Mouse (Mus musculus) liver (tissue): ENCODE measurements at regions not wholly inside any gene's neighbourhood (a gene's known extent, or its start where the extent isn't known, plus 50 kb on each side); places are given as distances from the start of the nearest gene placed in this dataset.

Source experiments
- DNase-seq: peaks from one replicate; pipeline ENCODE4 v3.0.0-alpha.2; 2020; ENCODE audit warnings: mixed read lengths

GRCm38 (mm10) chr3:131922733-131923132, 162.4 kb upstream of the Dkk2 start:
- no peak for DNase-seq

DNA sequence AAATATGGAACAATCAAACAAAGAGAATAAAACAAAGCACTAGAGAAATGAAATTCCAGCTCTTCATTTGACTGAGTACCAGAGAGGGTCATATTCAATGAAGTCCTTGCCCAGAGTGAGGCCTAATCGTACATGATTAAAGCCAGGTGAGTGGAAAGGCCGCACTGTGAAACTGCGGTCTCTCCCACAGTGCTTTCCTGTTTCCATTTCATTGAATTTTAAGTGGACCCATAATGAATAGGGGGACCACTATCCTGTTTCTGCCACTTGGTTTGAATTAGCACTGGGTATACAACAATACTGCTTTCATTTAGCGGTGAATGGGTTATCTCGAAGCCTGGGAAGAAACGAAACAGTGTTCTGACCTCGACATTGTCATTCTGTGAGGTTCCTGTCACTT, 144.2 kb upstream of the Dkk2 start:
- no peak for DNase-seq

DNA sequence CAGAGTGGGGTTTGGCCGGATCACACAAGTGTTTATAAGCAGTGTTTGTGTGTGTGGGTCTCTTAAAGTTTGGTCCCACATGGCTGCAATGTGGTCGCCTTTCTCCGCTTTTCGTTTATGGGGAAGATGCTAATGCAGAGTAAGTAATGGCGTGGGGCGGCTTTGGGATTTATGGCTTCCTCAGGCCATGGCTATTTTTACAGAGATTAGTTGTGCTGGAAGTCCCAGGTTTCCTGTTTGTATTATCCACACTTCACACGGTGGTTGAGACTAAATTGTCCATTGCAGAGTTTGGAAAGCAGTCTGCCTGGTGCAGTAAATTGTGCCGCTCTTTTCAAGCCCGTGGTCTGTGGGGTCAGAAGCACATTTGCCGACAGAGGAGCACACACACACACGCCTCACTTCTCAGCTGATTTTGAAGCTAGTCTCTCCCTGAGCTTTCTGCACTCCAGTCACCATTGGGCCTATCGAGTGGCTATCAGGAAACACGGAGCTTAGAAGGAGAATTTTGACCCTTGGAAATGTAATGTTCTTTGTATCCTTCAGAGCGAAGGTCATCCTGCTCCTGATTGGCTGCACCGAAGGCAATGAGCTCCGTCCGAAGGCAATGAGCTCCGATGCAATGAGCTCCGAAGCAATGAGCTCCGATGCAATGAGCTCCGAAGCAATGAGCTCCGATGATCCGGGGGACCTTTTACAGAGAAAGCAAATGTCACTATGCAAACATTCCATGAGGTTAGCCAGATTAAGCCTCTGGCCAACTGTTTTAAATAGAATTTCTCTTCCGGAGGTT, 142.9 kb upstream of the Dkk2 start:
- no peak for DNase-seq

DNA sequence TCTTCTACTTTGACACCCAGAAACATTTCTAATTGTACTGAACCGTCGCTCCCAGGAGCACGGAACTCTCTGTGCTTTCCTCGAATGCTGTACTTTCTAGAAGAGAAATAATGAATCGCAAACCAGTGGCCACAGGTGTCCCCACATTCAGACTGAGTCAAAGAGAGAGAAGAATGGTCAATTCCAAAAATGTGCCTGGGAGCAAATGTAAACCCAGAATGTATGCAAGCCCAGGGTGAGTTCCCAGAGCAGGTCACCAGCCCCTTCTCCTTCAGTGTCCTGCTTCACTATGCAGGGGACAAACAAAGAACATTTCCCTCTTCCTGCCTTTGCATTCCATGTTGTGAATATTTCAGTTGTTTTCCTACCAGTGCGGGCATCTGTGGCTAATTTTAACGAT, 141.7 kb upstream of the Dkk2 start:
- no peak for DNase-seq

- no peak for DNase-seq
Measured at GRCm38 (mm10) chr3:131955771-131956170, 129.3 kb upstream of the Dkk2 start.

DNA sequence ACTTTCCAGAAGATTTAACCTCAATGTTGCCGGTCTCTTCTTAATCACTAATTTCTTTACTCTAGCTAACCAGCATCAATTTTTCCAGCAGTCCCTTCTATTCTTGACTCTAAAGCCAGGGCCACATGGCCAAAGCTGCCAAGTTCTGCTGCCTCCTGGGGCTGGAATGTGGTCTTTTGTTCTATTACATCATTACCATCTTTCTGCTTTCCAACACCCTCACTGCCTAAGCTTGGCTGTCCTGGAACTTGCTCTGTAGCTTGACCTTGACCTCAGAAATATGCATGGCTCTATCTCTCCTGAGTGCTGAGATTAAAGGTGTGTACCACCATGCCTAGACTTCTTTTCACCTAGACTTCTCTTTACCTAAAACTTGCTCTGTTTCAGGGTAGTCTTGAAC, 124.5 kb upstream of the Dkk2 start:
- DNase-seq, result no peak

DNA sequence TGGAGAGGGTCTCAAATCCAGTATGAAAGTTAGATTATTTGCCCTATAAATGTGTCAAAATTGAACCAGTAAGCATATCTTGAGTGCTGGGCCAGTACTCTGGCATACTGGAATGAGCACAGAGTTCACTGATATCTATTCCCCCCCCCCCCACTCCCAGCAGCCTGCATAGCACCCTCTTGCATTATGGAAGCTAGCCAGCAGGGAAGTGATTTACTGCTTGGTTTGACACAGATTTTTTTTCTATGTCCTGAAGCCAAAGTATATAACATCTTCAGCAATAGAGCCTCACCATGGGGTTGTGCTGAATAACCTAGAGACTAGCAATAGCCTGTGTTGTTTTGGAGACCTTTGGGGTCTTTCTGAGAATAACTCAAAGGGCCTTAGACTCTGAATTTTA, 123.5 kb upstream of the Dkk2 start:
- no peak for DNase-seq

DNA sequence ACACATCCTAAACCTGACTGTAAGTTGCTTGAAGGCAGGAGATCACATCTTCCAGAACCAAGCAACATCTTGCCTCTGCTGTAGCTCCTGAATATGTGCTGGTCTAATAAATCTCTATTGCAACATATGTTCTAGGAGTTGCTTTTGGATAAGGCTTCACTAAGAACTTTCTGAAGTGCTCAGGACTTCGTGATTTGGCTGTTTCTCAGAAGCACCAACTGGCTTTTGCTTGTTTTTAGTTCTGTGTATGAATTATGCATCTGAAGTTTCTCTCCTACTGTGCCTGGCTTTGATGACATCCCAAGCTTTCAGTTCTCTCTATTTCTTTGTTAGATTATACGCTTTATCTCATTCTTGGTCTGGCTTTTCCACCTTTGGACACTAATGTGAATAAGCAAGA, 122.2 kb upstream of the Dkk2 start:
- no peak for DNase-seq

- DNase-seq, result no peak
Measured at GRCm38 (mm10) chr3:131964952-131965351, 120.1 kb upstream of the Dkk2 start.

DNA sequence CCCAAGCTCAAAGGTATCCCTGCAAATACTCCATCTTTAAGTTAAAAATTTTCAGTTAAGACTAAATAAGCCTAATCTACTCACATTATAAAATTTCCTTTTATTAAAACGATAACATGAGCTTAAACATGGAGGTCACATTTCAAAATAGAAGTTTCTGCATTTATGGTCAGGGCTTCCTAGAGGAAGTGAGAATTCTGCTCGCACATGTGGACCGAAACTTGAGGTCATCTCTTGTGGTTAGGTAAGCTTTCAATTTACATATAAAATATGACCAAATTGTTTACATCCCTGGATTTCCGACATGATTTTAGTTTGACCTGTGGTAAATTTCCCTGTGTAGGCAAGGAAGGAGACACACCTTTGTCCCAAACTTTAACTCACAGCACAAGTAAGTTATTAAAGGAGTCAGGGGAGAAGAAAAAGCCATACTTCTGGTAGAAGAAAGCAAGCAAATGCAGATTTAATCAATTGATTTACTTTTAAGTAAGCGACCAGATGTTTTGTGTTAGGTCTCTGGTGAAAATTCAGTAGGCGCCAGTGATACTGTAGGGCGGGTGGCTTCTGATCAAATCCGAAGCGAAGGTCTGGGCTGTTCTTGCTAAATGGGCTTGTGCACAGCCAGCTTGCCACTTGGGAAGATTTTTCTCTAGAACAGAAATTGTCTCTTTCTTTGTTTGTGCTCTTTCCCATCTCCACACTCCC, 119.5 kb upstream of the Dkk2 start:
- no peak for DNase-seq

DNA sequence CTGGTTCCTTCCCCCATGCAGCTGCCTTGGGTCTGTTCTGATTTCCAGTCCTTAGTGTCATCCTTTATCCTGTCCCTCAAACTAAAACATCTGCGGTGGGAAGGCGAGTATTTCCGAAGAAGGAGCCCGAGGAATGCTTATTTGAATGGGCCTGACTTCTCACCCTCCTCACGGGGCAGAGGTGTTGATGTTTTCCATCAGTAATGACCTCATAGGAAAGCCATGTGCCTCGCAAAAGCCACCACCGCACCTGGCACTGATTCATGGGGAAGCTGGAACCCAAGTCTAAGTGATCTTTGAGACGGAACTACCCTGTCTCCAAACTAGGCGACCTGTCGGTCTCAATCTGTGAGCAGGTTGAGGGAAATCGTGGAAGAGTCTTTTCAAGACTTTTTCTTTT, 117.8 kb upstream of the Dkk2 start:
- no peak for DNase-seq

DNA sequence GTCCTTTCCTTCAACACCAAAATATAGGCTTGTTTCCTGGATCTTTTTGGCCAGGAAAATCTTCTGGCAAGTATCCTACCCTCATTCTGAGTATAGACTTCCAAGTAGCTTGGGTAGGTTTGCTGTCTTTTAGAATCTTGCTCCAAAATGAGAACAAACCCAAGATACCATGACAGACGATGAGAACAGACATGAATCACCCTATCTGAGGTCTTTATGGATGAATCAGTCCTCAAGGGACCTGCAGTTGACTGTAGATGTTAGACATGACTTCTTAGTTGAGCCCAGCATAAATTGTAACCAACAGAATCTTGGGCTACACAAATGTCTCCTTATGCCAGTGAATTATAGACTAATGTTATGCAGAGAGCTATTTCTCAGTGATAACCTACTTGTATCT, 114.3 kb upstream of the Dkk2 start:
- no peak for DNase-seq

DNA sequence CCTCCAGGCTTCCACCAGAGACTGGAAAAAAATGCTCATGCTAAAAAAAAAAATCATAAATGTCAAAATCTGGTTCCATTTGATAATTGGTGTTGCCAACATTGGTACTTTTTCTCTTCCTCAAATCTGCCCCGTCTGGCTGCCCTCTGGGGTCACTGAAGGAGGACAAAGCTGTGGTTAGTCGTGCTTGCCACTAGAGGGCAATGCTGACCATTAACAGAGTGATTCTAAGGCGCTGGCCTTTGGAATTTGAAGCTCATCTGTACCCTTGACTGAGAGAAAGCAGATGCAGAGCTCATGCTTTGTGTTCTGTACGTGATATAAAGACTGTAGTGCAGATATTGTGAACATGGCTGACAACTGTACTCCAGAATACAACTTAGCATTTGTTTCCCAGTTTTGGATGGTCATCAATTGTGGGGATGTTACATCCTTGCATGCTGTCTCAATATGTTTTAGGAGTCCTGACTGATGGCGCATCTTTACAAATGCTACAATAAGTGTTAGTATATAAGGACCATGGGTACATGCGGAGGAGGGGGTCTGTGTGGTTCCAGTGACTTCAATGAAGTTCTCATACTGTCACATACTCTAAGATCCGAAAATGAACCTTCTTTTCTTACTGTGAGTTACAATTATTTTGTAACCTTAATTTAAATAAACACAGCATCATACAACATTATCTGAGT, 109.0 kb upstream of the Dkk2 start:
- peak; percentile 9 for DNase-seq

GRCm38 (mm10) chr3:131983292-131983691, 101.8 kb upstream of the Dkk2 start:
- no peak for DNase-seq

GRCm38 (mm10) chr3:131998838-131999613, 86.1 kb upstream of the Dkk2 start:
- no peak for DNase-seq

GRCm38 (mm10) chr3:132006191-132006590, 78.9 kb upstream of the Dkk2 start:
- no peak for DNase-seq

- no peak for DNase-seq
Measured at GRCm38 (mm10) chr3:132006912-132007311, 78.2 kb upstream of the Dkk2 start.

GRCm38 (mm10) chr3:132007356-132007755, 77.7 kb upstream of the Dkk2 start:
- no peak for DNase-seq

DNA sequence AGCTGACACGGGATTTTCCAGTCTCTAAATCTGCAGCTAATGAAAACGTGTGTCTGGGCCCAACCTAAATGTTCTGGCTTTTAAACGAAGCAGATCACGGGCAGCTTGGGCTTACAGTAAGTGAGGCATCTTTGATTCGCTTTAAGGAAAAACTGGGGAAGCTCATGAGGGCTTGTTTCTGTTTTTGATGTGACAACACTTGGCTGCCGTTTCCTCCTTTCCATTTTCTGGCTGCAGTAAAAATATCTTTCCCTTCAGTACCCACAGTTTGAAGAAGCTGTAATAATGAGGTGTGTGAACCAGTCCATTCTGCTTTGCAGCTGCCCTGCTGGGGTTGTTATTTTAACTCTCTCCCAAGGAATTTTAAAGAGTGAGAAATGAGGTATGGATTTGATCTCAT, 69.9 kb upstream of the Dkk2 start:
- DNase-seq, result no peak

- no peak for DNase-seq
Measured at GRCm38 (mm10) chr3:132017485-132018261, 67.4 kb upstream of the Dkk2 start.

DNA sequence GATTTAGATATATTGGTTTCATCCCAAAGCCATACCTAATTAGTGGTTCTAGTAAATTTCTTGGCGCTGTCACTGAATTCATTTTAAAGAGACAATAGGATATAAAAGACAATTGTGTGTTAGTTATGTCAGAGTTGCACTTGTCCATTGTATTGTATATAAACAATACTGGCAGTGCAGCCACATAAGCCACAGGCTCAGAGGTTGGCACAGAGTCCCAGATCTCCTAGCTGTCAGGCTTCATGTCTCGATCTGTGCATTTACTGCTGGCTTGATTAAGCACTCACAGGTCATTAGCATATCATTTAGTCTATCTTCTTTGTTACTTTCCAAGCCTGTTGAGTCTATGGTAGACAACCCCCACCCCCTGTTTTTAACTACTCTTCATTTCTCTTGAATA, 66.6 kb upstream of the Dkk2 start:
- DNase-seq, result no peak

GRCm38 (mm10) chr3:132022032-132022431, 63.1 kb upstream of the Dkk2 start:
- DNase-seq, result no peak
